Mouse (Mus musculus): ENCODE results near the gene Josd1.

Josd1 gene

GRCm38 (mm10) chr15:79658531-79659375 is 29.0 kb downstream of the Josd1 start, which contains the start of the genes Fam227a and Cby1:
TSS of gene Fam227a (minus strand) at chr15:79658956.
TSS of gene Cby1 (plus strand) at chr15:79659199.
- peak; percentile 95 for DNase-seq (ENCODE audit: low spot score in 2 of 2)

GRCm38 (mm10) chr15:79657837-79658530 is 29.7 kb downstream of the Josd1 start:
- peak; percentile 67 to 83 for DNase-seq (ENCODE audit: low spot score in 2 of 2)

- DNase-seq (ENCODE audit: low spot score in 2 of 2): no peak
Measured at GRCm38 (mm10) chr15:79656451-79656850, 31.3 kb downstream of the Josd1 start.

GRCm38 (mm10) chr15:79651481-79651880 is 36.2 kb downstream of the Josd1 start:
- DNase-seq (ENCODE audit: low spot score in 2 of 2): no peak

- no peak for DNase-seq (ENCODE audit: low spot score in 2 of 2)
Measured at GRCm38 (mm10) chr15:79650569-79650968, 37.1 kb downstream of the Josd1 start.

GRCm38 (mm10) chr15:79648130-79648529 is 39.6 kb downstream of the Josd1 start:
- DNase-seq (ENCODE audit: low spot score in 2 of 2): no peak

- no peak for DNase-seq (ENCODE audit: low spot score in 2 of 2)
Measured at GRCm38 (mm10) chr15:79645483-79645882, 42.2 kb downstream of the Josd1 start.

- DNase-seq (ENCODE audit: low spot score in 2 of 2): no peak
Measured at GRCm38 (mm10) chr15:79641135-79641817, 46.4 kb downstream of the Josd1 start.

- no peak for DNase-seq (ENCODE audit: low spot score in 2 of 2)
Measured at GRCm38 (mm10) chr15:79630471-79630870, 57.2 kb downstream of the Josd1 start.

All from urinary bladder, postnatal 36 days (tissue).